Mouse (Mus musculus) embryonic fibroblast, embryonic 13.5 days (primary cell): ENCODE data around the gene Gm20388.

ENCODE experiments used
- CTCF ChIP-seq: IDR thresholded peaks from 2 replicates; pipeline ENCODE4 v1.5.1; 2011; ENCODE audit warnings: mild to moderate bottlenecking, control low read depth, low read length, moderate library complexity, borderline replicate concordance; ENCODE audit not compliant: insufficient read depth
- POLR2A ChIP-seq: IDR thresholded peaks from 2 replicates; pipeline ENCODE4 v1.6.1; 2011; ENCODE audit warnings: low read depth, mild to moderate bottlenecking, control low read depth, low read length, moderate library complexity

- TF ChIP-seq POLR2A, result no peak
- TF ChIP-seq CTCF, result no peak
Measured at GRCm38 (mm10) chr8:120549922-120550321, 639.3 kb downstream of the Gm20388 start.
